Mouse (Mus musculus): ENCODE data around the gene Aplf.

GRCm38 (mm10) chr6:87581071-87581470 lies 90.9 kb downstream of the Aplf start:
- TF ChIP-seq CTCF (IDR thresholded peaks at IDR 0.05; ENCODE audit: borderline replicate concordance, insufficient read depth, low read length): no peak
- no peak for TF ChIP-seq POLR2A (IDR thresholded peaks at IDR 0.05; ENCODE audit: low read depth, low read length)

All from embryonic fibroblast, embryonic 13.5 days (primary cell).